Mouse (Mus musculus) forelimb bud, embryonic 11.5 days (tissue): ENCODE measurements around the gene Ebp.

Experiments
- DNase-seq: peaks from one replicate; pipeline ENCODE4 v3.0.0-alpha.2; 2012; ENCODE audit warnings: low read depth, low spot score

The Ebp gene

DNA sequence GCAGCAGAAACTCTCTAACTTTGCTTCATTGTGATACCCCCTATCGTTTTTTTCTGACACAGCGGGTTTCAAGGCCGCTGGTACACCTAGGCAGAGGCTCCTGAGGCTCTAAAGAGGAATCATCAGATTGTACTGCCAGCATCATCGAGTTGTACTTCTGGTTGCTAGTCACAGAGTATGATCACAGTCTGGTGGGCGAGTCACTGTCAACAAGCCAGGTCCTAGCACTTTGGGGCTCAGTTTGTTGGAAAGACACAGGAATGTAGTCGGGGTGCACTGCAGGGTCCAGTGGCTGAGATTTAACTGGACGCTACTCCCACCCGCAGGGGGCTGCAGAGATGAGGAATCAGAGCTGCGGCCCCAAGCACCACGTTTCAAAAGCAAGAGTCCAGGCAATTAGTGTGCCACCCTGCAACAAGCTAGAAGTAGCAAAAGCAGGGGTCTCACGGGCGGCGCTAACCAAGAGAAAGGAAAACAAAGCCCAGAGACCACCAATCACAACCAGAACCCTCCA, 1.1 kb downstream of the Ebp start:
- peak; percentile 2 for DNase-seq

DNA sequence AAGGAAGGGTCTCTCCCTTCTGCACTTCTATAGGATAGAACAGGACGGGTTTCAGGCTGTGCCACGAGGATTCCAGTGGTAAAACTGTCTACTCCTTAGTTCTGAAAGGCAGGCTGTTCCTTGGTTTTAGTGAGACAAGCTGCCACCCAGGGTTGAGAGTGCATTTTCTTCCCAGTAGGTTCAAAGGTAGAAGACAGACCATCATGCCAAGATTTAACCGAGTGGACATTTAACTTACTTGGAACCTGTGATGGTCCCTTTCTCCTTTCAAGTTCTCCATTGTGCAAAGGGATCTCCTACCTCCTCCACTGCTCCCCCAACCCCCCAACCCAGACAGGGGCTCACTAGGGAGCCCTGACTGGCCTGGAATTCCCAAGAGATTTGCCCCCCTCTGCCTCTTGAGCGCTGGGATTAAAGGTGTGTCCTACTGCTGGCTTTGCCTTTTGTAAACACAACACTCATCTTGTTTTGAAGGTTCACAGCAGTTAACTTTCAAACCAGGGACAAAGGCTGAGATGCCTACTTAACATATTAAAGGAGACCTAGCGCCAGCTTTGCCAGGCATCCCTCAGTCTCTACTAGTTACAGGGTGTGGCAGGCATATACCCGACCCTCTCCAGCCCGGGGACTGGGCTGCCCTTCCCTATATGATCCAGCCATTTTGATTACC, 10.3 kb downstream of the Ebp start:
- no peak for DNase-seq

DNA sequence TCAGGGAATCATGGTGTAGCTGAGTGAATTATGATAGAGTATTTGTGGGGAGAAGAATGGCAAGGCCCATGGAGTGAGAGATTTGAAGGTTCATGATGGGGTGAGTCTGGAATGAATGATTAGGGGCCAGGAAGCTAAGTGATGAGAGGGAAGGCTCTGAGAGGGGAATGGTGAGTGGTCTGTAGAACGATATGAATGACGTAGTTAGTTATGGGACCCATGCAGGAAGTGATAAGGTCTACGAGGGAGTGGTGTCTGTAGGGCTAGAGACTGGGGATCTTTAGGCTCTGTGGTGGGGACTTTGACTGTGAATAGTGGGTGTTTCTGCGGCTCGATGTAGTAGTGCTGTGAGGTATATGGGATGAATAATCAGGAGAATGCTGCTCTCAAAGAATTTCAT, 13.7 kb downstream of the Ebp start:
- DNase-seq = no peak

DNA sequence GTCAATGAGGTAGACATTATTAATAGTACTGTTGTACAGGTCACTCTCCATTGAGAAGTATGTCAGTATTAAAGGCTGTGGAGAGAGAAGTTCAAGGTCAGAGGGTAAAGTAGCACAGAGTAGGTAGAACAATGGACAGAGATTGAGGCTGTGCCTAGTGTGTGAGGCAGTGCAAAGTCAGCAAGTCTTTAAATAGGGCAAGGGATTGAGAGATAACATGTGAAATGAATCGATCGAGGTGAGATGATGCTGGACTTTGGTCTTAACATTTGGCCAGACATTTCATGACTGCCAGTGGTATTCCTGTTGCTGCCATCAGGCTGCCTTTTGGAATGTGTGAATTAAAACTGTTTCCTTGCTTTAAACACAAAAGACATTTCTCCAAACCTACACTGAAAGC, 14.4 kb downstream of the Ebp start:
- no peak for DNase-seq

DNA sequence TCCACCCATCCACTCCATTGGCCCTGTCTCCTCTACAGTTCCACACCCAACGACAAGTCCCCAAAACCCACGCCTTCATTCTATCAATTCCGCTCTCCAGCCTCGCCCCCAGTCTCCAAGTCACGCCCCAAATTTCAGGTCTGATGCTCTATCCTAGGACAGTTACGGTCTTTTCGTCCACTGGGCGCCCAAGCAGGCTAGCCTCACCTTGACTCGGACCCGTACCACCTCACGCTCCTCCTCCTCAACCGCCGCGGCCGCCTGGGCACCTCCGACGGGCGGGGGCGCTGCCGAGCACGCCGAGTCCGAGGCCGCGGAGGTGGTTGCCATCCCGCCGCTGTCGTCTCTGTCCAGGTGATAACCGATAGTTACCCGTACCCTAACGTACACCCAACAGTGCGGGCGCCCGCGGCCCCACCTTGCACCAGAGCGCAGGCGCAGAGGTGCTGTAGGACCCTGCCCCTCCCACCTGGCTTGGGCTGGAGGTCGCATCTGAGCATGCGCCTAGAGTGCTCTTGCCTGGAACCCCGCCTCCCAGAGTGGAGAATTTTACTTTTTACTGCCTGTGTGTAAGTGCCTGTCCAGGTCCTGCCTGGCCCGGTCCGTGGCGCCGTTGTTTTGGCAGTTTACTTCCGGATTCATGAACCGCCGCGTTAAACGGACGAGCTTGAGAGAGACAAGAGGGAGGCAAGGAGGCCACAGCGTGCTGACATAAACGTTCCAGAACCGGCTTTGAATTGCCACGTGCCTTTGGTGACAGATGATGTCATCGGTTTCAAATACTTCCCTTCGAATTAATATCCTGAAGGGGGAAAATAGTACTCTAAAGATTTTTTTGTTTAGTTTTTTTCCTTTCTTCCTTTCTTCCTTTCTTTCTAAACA, 17.6 kb downstream of the Ebp start, which contains the start of gene Tbc1d25:
TSS of gene Tbc1d25 (minus strand) at position 678 of the 882 bp plus-strand sequence.
- peak; percentile 86 for DNase-seq

DNA sequence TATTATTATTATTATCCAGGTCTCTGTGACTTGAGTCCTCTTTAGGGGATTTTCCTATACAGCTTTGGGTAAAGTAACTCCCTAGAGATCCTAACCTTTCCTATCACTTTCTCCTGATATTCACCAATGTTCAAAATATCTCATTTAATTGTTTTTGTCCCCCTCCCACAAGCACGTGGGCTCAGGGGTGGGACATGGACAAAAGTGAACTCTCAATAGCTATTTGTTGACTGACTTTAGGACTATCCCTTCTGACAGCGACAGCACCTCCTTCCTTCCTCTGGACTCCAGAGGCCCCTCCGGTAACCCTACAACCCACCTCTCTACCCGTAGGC, 18.2 kb downstream of the Ebp start:
- DNase-seq = no peak

DNA sequence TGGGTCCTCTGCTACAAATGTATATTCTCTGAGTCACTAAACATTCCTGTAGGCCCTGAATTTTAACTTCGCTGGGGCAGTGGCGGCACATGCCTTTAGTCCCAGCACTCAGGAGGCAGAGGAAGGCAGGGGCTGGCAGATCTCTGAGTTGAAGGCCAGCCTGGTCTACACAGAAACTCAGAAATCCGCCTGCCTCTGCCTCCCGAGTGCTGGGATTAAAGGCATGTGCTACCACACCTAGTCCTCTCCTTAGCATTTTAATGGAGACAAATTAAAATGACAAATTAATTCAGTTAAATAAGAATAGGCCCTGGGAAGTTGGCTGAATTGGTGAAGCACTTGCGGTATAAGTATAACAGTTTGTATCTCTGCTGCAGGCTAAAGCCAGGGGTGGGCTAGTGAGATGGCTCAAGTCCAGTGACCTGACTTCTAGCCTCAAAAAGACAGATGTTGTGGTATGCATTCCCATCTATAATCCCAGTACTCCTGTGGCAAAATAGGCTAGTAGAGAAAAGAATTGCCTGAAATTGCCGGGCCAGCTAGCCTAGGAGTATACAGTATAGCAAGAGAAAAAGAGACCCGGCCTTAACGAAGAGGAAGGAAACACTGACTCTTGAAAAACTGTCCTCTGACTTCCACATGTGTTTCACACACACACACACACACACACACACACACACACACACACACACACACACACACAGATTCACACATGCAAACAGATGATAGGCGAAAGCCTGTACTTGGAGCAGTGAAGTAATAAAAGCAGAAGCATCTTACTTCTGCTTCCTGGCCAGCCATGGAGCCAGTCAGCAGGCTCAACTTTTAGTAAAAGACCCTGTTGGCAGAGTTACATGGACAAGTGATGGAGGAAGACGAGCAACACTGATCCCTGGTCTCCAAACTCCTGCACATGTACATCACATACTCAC, 25.3 kb downstream of the Ebp start:
- no peak for DNase-seq

DNA sequence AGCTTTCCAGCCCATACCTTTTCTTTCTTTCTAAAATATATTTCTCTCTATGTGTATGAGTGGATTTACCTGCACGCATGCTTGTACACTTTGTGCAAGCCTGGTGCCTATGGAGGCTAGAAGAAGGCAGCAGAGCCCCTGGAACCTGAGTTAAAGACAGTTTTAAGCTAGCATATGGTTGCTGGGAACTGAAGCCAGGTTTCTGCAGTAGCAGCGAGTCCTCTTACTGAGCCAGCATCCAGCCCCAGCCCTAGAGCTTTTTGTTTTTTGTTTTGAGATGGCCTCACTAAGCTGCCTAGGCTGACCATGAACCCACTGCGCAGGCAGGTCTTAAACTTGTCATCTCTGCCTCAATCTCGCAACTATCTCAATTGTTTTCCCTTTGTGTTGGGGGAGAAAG, 28.8 kb downstream of the Ebp start:
- DNase-seq = no peak

DNA sequence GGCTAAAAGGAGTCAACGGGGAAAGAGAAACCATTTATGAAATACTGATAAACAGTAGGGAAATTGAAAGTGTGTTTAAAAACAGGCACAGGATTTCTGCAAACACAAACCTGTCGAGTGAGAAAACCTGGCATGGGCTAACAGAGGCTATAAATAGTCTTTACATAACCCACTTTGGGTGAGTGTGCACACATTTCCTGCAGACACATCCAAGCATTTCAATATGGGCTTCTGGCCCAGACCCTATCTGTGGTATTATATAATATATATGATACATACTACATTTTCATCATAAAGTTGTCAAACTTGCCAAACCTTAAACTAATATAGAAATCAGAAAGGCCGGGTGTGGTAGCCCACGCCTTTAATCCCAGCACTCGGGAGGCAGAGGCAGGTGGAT, 30.2 kb downstream of the Ebp start:
- no peak for DNase-seq

DNA sequence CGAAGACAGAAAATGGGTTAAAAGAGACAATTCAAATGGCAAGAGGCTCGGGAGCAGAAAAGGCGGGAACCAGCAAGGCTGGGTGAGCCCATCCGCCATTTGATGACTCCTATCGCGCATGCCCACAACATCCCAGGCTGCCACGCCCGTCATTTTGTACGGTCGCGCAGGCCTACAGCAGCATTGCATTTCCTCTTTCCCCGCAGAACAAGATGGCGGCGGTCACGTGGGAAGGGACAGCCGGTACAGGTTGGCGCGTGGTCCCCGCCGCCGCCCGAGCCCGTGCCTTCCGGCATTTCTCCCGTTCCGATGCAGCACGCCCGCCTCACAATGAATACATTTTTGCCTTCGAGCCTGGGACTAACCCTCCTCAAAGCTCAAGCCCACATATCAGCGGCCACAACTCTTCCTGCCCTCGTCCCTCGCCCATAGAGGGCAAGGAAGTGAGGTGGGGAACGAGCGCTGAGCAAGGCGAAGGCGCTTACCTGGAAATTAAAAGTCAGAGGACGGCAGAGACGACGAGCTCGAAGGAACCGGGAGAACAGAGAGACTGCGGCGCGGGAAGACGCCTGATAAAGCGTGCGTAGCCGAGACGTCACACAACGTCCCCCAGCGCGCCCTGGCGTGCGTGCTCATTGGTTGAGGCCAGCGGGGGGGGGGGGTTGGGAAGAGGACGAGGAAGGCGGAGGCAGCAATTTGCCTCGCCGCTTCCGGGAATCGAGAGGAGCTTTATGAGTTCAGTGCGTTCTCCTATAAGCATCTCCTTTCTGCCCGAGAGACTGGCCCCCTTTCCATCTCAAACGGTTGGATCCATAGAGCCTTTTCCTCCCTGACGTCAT, 47.9 kb downstream of the Ebp start, which contains the start of gene Rbm3:
TSS of gene Rbm3 (minus strand) at position 728 of the 839 bp plus-strand sequence.
- DNase-seq = peak; percentile 83

DNA sequence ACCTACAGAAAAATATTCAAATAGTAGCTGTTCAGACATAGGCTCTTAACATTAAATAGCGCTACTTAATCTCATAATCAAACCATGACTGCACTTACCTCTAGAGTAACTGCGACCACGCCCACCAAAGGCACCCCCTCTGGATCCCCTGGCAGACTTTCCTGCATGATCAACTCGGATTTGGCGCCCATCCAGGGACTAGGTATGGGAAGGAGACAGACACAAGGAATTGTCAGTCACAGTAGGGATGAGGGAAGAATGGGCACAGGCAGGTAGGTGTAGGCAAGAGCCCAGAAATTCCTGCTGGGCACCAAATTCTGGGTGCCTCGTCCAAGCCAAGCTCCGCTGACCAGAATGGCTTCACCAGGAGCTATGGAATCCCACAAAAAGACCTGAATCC, 49.6 kb downstream of the Ebp start:
- no peak for DNase-seq

DNA sequence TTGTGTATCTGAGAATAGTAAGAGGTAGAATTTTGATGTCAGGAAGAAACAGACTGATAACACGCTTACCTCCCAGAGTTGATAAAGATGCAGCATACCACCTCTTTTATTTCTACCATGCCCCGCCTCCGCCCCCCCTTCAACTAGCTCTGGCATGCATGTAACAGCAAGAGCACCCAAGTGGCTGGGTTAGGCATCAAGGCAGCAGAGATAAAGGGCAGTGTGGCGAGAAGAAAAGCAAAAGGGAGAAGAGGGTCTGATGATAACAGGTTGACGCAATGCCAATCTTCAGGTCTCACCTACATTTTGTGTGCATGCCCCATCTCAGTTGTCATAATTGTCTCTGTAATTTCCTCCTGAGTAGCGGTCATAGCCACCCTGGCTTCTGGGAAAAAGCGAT, 50.4 kb downstream of the Ebp start:
- DNase-seq = no peak

DNA sequence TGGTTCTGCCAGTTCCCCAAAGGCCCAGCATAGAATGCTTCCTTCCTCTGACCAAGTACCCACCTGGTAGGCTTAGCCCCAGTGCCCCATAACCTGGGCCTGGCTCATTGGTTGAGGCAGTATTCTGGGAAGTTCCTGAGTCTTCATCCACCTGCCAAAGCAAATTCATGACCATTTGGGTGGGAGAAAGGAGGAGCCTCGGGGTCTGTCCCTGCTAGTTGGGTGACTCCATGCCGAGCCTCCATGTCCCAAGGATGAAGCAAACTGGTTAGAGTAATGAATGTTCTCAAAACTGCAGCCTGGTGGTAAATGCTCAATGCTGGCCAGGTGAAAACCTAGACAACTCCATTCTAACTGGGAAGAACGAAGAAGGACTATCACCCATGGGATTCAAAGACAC, 52.3 kb downstream of the Ebp start:
- DNase-seq = no peak

DNA sequence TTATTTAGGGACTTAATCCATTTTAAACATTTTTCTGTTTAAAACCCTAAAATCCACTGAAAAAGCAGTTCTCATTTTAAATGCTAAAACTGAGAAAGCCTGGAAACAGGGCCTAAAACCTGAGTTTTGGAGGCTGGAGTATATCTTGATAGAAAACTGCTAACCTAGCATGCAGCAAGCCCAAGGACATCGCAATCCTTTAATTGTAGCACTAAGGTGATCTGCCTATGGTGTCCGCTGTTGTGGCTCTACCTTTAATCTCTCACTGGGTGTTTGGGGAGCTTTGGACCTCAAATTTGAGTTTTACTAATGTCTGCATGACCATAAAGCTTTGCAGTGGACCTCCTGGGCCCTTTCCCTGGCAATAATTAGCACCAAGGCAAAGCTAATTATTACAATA, 52.9 kb downstream of the Ebp start:
- no peak for DNase-seq

DNA sequence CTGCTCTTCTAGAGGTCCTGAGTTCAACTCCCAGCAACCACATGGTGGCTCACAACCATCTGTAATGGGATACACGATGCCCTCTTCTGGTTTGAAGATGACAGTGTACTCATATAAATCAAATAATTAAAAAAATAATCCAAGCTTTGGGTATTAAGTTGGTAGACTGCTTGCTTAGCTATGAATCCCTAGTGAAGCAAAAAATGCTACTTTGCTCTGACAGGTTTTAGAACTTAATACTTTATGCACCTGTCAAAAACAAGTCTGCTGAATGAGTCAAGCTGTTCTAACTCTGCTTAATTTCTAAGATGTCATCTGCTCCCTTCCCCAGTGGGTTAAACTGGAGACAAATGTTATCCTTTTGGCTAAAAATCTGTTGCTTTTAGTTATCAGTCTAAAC, 53.8 kb downstream of the Ebp start:
- no peak for DNase-seq

DNA sequence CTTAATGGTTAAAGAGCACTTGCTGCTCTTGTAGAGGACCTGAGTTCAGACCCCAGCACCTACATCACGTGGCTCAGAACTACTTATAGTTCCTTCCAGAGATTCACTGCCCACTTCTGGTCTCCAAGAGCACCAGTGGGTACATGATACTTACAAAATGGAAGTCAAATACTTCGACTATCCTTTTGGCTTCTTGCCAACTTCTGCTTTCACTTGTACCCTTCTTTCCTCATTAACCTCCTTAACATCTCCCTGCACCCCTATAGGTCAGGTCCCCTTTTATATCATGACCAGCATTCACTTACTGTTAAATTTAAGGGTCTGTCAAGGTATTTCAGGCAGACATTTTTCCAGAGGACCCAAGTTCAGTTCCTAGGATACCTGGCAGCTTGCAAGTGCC, 57.4 kb downstream of the Ebp start:
- no peak for DNase-seq
